Mouse (Mus musculus) heart, adult 8-10 months (tissue): ENCODE results near the gene Wap. TPM values are rescaled to one million over a fixed set of nuclear protein-coding genes. Genes with fewer than 3 reads are reported as not detected.
A peak's percentile ranks its signal among the peaks of the same experiment; 100 is the strongest.

Experiments used
- DNase-seq: peaks from one replicate; pipeline ENCODE4 v3.0.0; 2022; ENCODE audit warnings: low spot score
- total RNA-seq, 4 experiments: library from RNA; stranded (reverse); gene quantifications; 2 replicates each; pipeline ENCODE4 v1.2.4; 2022

The Wap gene
- total RNA-seq, 4 experiments from 2014 or later: not detected

GRCm38 (mm10) chr11:6597523-6597922 is 40.9 kb downstream of the Wap start:
- no peak for DNase-seq

- no peak for DNase-seq
Measured at GRCm38 (mm10) chr11:6596616-6597015, 41.8 kb downstream of the Wap start.

- DNase-seq: no peak
Measured at GRCm38 (mm10) chr11:6596205-6596604, 42.2 kb downstream of the Wap start.

- no peak for DNase-seq
Measured at GRCm38 (mm10) chr11:6595339-6595738, 43.1 kb downstream of the Wap start.

GRCm38 (mm10) chr11:6594845-6595244 is 43.6 kb downstream of the Wap start:
- no peak for DNase-seq

GRCm38 (mm10) chr11:6593406-6593805 is 45.0 kb downstream of the Wap start:
- no peak for DNase-seq

GRCm38 (mm10) chr11:6590933-6591675 is 47.3 kb downstream of the Wap start:
- DNase-seq: no peak

- DNase-seq: no peak
Measured at GRCm38 (mm10) chr11:6589838-6590237, 48.6 kb downstream of the Wap start.

- no peak for DNase-seq
Measured at GRCm38 (mm10) chr11:6588295-6588694, 50.1 kb downstream of the Wap start.

- no peak for DNase-seq
Measured at GRCm38 (mm10) chr11:6587249-6587940, 51.0 kb downstream of the Wap start.

- peak; percentile 44 for DNase-seq
Measured at GRCm38 (mm10) chr11:6586660-6587059, 51.8 kb downstream of the Wap start.

- DNase-seq: no peak
Measured at GRCm38 (mm10) chr11:6585748-6586147, 52.7 kb downstream of the Wap start.

Other genes starting within 250 kb of the Wap start
- gene Zmiz2, start 249.6 kb downstream of the Wap start, total RNA-seq: 10 to 100 TPM; 37.1 to 38.7 (median 37.5) TPM
- 100 to 1,000 TPM; 262 to 310 (median 280) TPM for gene Ppia, start 223.2 kb downstream of the Wap start, total RNA-seq
- gene H2afv, start 194.2 kb downstream of the Wap start, total RNA-seq: 10 to 100 TPM; 80.1 to 97.8 (median 88.2) TPM
- gene Purb, start 162.7 kb downstream of the Wap start, total RNA-seq: 10 to 100 TPM; 23.2 to 32.4 (median 28.9) TPM
- 1 to 10 TPM in 3 of 4 experiments, under 1 TPM in 1; 0.73 to 2.3 (median 1.2) TPM for gene Myo1g, start 117.7 kb downstream of the Wap start, total RNA-seq
- gene Ccm2, start 91.8 kb downstream of the Wap start, total RNA-seq: 10 to 100 TPM; 26.3 to 33.8 (median 29.8) TPM
- gene Nacad, start 32.6 kb downstream of the Wap start, total RNA-seq: under 1 TPM; 0.22 to 0.65 (median 0.50) TPM
- 100 to 1,000 TPM in 3 of 4 experiments, 10 to 100 TPM in 1; 96.9 to 117 (median 106) TPM for gene Tbrg4, start 12.6 kb downstream of the Wap start, total RNA-seq
- gene Ramp3, start 19.9 kb upstream of the Wap start, total RNA-seq: 1 to 10 TPM; 4.0 to 5.6 (median 5.5) TPM
- not detected for gene Gm11983, start 199.0 kb upstream of the Wap start, total RNA-seq